Mouse (Mus musculus) heart, embryonic 14.5 days (tissue): ENCODE measurements at regions not wholly inside any gene's neighbourhood (a gene's known extent, or its start where the extent isn't known, plus 50 kb on each side); places are given as distances from the start of the nearest gene placed in this dataset.

Source experiments
- ATAC-seq: fragments of 200-750 bp; cut with Nextera tagmentation; 2 replicates; pipeline ENCODE4 v1.8.0; 2017; ENCODE audit warnings: low read depth, moderate TSS enrichment; ENCODE audit not compliant: insufficient number of reproducible peaks, insufficient read depth, low FRiP score
- H3K27ac ChIP-seq, 2 experiments: fragments of 200-500 bp in 1 of 2; fragments of 300-500 bp in 1 of 2; sonication (generic) in 1 of 2; replicated peaks in 1 of 2; 2 replicates each; pipeline ENCODE4 v1.5.1; 2012 to 2014; ENCODE audit warnings: low read depth in 2 of 2, low read length in 2 of 2, control low read depth in 1 of 2, mild to moderate bottlenecking in 1 of 2, mixed read lengths in 1 of 2; ENCODE audit not compliant: control insufficient read depth in 1 of 2, insufficient read depth in 1 of 2
- H3K27me3 ChIP-seq: fragments of 300-500 bp; sonication (generic); 2 replicates; pipeline ENCODE4 v1.6.1; 2014; ENCODE audit warnings: mild to moderate bottlenecking, low read length, control low read depth; ENCODE audit not compliant: control insufficient read depth, insufficient read depth
- H3K36me3 ChIP-seq: fragments of 300-500 bp; sonication (generic); 2 replicates; pipeline ENCODE4 v1.6.1; 2014; ENCODE audit warnings: mild to moderate bottlenecking, control low read depth, low read length, mixed read lengths; ENCODE audit not compliant: control insufficient read depth, insufficient read depth
- H3K4me1 ChIP-seq, 2 experiments: fragments of 200-500 bp in 1 of 2; fragments of 300-500 bp in 1 of 2; sonication (generic) in 1 of 2; 2 replicates each; pipeline ENCODE4 v1.6.1; 2012 to 2014; ENCODE audit warnings: low read length in 2 of 2, control low read depth in 1 of 2, mixed read lengths in 1 of 2; ENCODE audit not compliant: control insufficient read depth in 2 of 2, insufficient read depth in 2 of 2
- H3K4me2 ChIP-seq: fragments of 300-500 bp; sonication (generic); 2 replicates; pipeline ENCODE4 v1.6.1; 2014; ENCODE audit warnings: mild to moderate bottlenecking, low read length
- H3K4me3 ChIP-seq, 2 experiments: fragments of 200-500 bp in 1 of 2; fragments of 300-500 bp in 1 of 2; sonication (generic) in 1 of 2; 2 replicates each; pipeline ENCODE4 v1.5.1; 2012 to 2014; ENCODE audit warnings: low read length in 2 of 2, mild to moderate bottlenecking in 2 of 2, control low read depth in 1 of 2, low read depth in 1 of 2, moderate library complexity in 1 of 2; ENCODE audit not compliant: control insufficient read depth in 1 of 2, insufficient read depth in 1 of 2
- H3K9ac ChIP-seq: fragments of 300-500 bp; sonication (generic); 2 replicates; pipeline ENCODE4 v1.6.1; 2014; ENCODE audit warnings: mild to moderate bottlenecking, low read length
- H3K9me3 ChIP-seq: fragments of 300-500 bp; sonication (generic); 2 replicates; pipeline ENCODE4 v1.6.1; 2016; ENCODE audit warnings: low read length, control low read depth; ENCODE audit not compliant: control insufficient read depth
- WGBS: fragments of 180-500 bp; shearing (Covaris S2); extraction: QIAGEN DNeasy Blood & Tissue Kit; methylation state at CpG from one replicate; pipeline ENCODE4 v1.1.7; 2014; 5-methylcytosine and 5-hydroxymethylcytosine counted together

GRCm38 (mm10) chr19:54462480-54462879, 418.5 kb downstream of the Adra2a start:
- Histone ChIP-seq H3K4me3 (no peak overlapping the region), H3K27me3 (no peaks in the 10 kb centered on the region), H3K9me3 (no peaks in the 10 kb centered on the region), H3K27ac (no peak overlapping the region), H3K4me1 (no peaks in the 10 kb centered on the region), H3K9ac (no peak overlapping the region), H3K4me2 (no peak overlapping the region), H3K36me3 (no peaks in the 10 kb centered on the region)
- ATAC-seq, result no peak
- WGBS, result 70% methylated on average over 2 of the region's 2 CpGs

- Histone ChIP-seq H3K9me3 (no peaks in the 10 kb centered on the region), H3K4me1 (no peaks in the 10 kb centered on the region), H3K4me3 (no peak overlapping the region), H3K36me3 (no peaks in the 10 kb centered on the region), H3K9ac (no peak overlapping the region), H3K4me2 (no peak overlapping the region), H3K27ac (no peak overlapping the region), H3K27me3 (no peaks in the 10 kb centered on the region)
- WGBS, result 79% methylated on average over 5 of the region's 5 CpGs
- ATAC-seq, result no peak
Observed at GRCm38 (mm10) chr19:54470034-54470433, 426.1 kb downstream of the Adra2a start.

DNA sequence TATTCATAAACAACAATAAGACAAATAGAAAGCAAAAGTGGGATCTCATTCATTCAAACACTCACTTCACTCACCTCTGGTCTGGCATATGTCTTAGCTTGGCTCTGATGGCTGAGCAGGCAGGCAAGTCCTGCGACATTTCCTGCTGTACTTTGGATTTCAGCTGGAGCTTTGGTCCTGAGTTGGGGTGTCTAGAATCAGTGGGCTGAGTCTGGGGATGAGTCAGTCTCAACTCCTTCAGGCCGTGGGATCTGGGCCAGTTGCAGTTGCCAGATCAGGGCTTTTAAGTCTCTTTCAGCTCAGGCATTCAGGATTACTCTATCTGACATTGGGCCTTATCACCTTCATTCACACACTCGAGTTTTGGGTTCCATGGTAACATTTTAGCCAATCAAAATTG, 454.1 kb downstream of the Adra2a start:
- no peaks in the 10 kb centered on the region for H3K27me3 ChIP-seq
- no peak for ATAC-seq
- 43% methylated on average over 3 of the region's 3 CpGs for WGBS
- H3K9me3 ChIP-seq, result no peaks in the 10 kb centered on the region
- no peak overlapping the region for H3K27ac ChIP-seq
- H3K4me3 ChIP-seq, result no peak overlapping the region
- no peak overlapping the region for H3K4me2 ChIP-seq
- no peaks in the 10 kb centered on the region for H3K4me1 ChIP-seq
- no peak overlapping the region for H3K9ac ChIP-seq
- no peaks in the 10 kb centered on the region for H3K36me3 ChIP-seq

DNA sequence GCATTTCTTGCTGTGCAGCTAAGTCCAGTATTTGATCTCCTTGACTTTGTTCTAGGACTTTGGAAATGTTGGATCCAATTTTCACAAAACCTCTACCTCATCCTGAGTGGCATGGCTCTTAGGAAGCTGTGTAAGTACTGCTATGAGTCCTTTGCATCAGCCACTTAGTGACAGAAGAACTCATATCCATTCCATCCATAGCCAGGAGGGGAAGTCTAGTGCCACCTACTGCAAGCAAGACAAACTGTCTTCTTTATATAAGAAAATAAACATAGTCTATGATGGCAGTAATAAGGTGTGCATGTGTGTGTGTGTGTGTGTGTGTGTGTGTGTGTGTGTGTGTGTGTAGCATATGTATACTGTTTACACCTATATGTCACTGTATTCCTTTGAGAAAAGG, 489.9 kb downstream of the Adra2a start:
- Histone ChIP-seq H3K4me2 (no peak overlapping the region), H3K9me3 (no peaks in the 10 kb centered on the region), H3K27ac (no peak overlapping the region), H3K4me3 (no peak overlapping the region), H3K4me1 (no peaks in the 10 kb centered on the region), H3K36me3 (no peaks in the 10 kb centered on the region), H3K27me3 (no peaks in the 10 kb centered on the region), H3K9ac (no peak overlapping the region)
- ATAC-seq, result no peak

DNA sequence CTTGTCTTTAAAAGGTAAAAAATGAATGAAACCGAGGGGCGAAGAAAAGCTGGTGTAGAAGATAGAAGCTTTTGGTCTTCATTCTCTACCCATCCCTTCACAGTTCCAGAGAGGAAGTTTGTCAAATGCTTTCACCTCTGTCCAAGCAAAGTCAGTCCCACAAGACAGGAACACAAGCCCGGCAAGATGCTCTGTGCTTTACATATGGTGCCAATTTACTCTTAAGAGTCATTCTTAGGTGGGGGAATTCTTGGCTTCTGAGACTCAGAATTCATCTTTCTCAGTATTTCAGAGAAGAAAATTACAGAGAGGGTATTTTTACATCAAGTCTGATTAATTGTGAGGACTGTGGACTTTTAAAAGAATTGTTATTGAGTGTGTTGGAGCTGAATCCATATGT, 511.4 kb downstream of the Adra2a start:
- Histone ChIP-seq H3K4me1 (no peaks in the 10 kb centered on the region), H3K27me3 (no peaks in the 10 kb centered on the region), H3K27ac (no peak overlapping the region), H3K9ac (no peak overlapping the region), H3K4me2 (no peak overlapping the region), H3K9me3 (no peaks in the 10 kb centered on the region), H3K4me3 (no peak overlapping the region), H3K36me3 (no peaks in the 10 kb centered on the region)
- 84% methylated on average over 3 of the region's 3 CpGs for WGBS
- no peak for ATAC-seq

GRCm38 (mm10) chr19:54557984-54558383, 514.0 kb downstream of the Adra2a start:
- Histone ChIP-seq H3K27me3 (no peaks in the 10 kb centered on the region), H3K4me2 (no peak overlapping the region), H3K27ac (no peak overlapping the region), H3K36me3 (no peaks in the 10 kb centered on the region), H3K9me3 (no peaks in the 10 kb centered on the region), H3K9ac (no peak overlapping the region), H3K4me1 (no peaks in the 10 kb centered on the region), H3K4me3 (no peak overlapping the region)
- no peak for ATAC-seq
- WGBS, result 80% methylated on average over 3 of the region's 3 CpGs

DNA sequence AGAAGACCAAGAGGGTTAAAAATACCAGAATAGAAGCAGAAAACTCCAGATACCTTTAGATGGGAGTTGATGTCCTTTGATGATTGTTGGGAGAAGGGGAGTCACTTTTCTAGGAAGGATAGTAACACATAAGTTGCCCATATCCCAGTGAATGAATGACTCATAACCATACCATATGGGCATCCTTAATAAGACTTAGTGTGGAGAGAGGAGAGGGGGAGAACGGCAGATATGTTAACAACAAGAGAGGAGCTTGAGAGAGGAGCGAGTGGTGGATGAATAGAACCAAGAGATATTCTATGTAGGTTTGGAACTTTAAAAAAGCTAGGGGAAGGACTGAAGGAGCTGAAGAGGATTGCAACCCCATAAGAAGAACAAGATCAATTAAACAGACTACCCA, 539.6 kb downstream of the Adra2a start:
- H3K9ac ChIP-seq, result no peak overlapping the region
- no peaks in the 10 kb centered on the region for H3K4me1 ChIP-seq
- H3K27ac ChIP-seq, result no peak overlapping the region
- H3K9me3 ChIP-seq, result no peaks in the 10 kb centered on the region
- no peaks in the 10 kb centered on the region for H3K36me3 ChIP-seq
- H3K27me3 ChIP-seq, result no peaks in the 10 kb centered on the region
- 78% methylated on average over 2 of the region's 2 CpGs for WGBS
- H3K4me3 ChIP-seq, result no peak overlapping the region
- H3K4me2 ChIP-seq, result no peak overlapping the region
- ATAC-seq, result no peak

DNA sequence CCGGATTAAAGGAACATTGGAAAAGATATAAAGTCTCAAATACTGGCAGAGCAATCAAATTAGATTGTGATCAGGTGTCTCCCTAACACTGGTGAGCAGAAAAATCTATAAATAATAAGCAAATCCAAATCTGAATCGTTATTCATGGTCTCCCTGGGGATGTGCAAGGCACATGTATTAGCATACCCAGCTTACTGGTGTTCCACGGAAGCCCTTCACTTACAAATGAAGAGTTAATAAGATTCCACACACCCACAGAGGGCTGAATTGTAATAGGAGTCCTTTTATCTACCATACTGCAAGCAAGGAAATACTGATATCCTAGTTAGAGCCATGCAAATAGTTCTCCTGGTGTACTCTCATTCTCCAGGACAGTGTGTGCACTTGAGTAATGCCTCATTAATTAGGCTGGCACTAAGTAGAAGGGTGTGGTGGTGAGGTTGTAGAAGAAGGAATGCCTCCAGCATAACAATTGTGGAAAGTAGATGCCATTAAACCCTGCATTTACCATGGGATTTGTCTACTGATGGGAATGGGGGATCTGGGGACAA, 540.8 kb downstream of the Adra2a start:
- no peaks in the 10 kb centered on the region for H3K36me3 ChIP-seq
- no peaks in the 10 kb centered on the region for H3K4me1 ChIP-seq
- 67% methylated on average over 3 of the region's 3 CpGs for WGBS
- no peaks in the 10 kb centered on the region for H3K27me3 ChIP-seq
- H3K27ac ChIP-seq, result no peak overlapping the region
- ATAC-seq, result no peak
- no peak overlapping the region for H3K4me3 ChIP-seq
- no peaks in the 10 kb centered on the region for H3K9me3 ChIP-seq
- H3K4me2 ChIP-seq, result no peak overlapping the region
- H3K9ac ChIP-seq, result no peak overlapping the region
